Mouse (Mus musculus) hindbrain, embryonic 16.5 days (tissue): Measurements from ENCODE around the gene Nos1. TPM values are rescaled to one million over a fixed set of nuclear protein-coding genes. Genes with fewer than 3 reads are reported as not detected.
A peak's percentile ranks its signal among the peaks of the same experiment; 100 is the strongest.

Source experiments
- ATAC-seq: fragments of 200-750 bp; cut with Nextera tagmentation; 2 replicates; pipeline ENCODE4 v1.8.0; 2017; ENCODE audit warnings: moderate TSS enrichment, moderate library complexity
- H3K27ac ChIP-seq: fragments of 300-500 bp; sonication (generic); 2 replicates; pipeline ENCODE4 v1.5.1; 2014; ENCODE audit warnings: low read depth, mild to moderate bottlenecking, control low read depth, low read length, moderate library complexity
- H3K27me3 ChIP-seq: fragments of 300-500 bp; sonication (generic); replicated peaks from 2 replicates; pipeline ENCODE4 v1.6.1; 2014; ENCODE audit warnings: low read length; ENCODE audit not compliant: control insufficient read depth, insufficient read depth
- H3K36me3 ChIP-seq: fragments of 300-500 bp; sonication (generic); 2 replicates; pipeline ENCODE4 v1.6.1; 2014; ENCODE audit warnings: mild to moderate bottlenecking, low read length, moderate library complexity, mixed read lengths; ENCODE audit not compliant: control insufficient read depth, insufficient read depth
- H3K4me1 ChIP-seq: fragments of 300-500 bp; sonication (generic); 2 replicates; pipeline ENCODE4 v1.6.1; 2014; ENCODE audit warnings: low read depth, low read length; ENCODE audit not compliant: control insufficient read depth, insufficient read depth
- H3K4me2 ChIP-seq: fragments of 300-500 bp; sonication (generic); 2 replicates; pipeline ENCODE4 v1.6.1; 2014; ENCODE audit warnings: mild to moderate bottlenecking, low read length, control low read depth, moderate library complexity
- H3K4me3 ChIP-seq: fragments of 300-500 bp; sonication (generic); 2 replicates; pipeline ENCODE4 v1.5.1; 2014; ENCODE audit warnings: mild to moderate bottlenecking, low read length, control low read depth, moderate library complexity
- H3K9ac ChIP-seq: fragments of 300-500 bp; sonication (generic); 2 replicates; pipeline ENCODE4 v1.6.1; 2014; ENCODE audit warnings: low read depth, mild to moderate bottlenecking, control low read depth, low read length, moderate library complexity
- H3K9me3 ChIP-seq: fragments of 300-500 bp; sonication (generic); 2 replicates; pipeline ENCODE4 v1.6.1; 2014; ENCODE audit warnings: mild to moderate bottlenecking, low read length, moderate library complexity; ENCODE audit not compliant: control insufficient read depth
- WGBS: fragments of 180-500 bp; shearing (Covaris S2); extraction: QIAGEN DNeasy Blood & Tissue Kit; methylation state at CpG from one replicate; pipeline ENCODE4 v1.1.7; 2014; 5-methylcytosine and 5-hydroxymethylcytosine counted together
- polyA plus RNA-seq: library from polyadenylated mRNA; unstranded; fragments of >200 nt; fragmentation: Nextera tagmentation; extraction: Ambion mirVana; gene quantifications from 2 replicates; pipeline ENCODE4 v1.2.1, GENCODE M21; 2015

Nos1 gene
- polyA plus RNA-seq, 1 experiment from 2014 or later = 2.8 TPM

DNA sequence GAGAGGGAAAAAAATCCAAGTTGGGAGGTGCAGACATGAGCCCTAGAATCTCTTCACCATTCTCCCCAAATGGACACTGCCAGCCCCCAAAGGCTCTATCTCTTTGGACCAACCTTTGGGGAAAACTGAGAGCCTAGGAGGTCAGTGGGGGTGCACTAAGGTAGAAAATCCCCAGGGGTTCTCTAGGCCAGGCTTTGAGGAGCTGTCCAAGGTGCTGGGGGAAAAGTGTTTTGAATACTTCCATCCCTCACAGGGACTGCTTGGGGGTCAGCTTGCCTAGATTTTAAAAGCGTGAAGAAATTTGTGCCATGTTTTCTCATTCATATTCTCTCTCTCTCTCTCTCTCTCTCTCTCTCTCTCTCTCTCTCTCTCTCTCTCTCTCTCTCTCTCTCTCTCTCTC, 63.8 kb downstream of the Nos1 start:
- Histone ChIP-seq H3K4me3 (no peak overlapping the region), H3K27ac (no peak overlapping the region), H3K4me1 (peaks cover 21% of the 10 kb centered on the region), H3K9me3 (no peaks in the 10 kb centered on the region), H3K27me3 (peaks cover 26% of the 10 kb centered on the region), H3K9ac (no peak overlapping the region), H3K4me2 (no peak overlapping the region), H3K36me3 (no peaks in the 10 kb centered on the region)
- WGBS = 18% methylated on average over 1 of the region's 1 CpGs
- ATAC-seq = no peak

DNA sequence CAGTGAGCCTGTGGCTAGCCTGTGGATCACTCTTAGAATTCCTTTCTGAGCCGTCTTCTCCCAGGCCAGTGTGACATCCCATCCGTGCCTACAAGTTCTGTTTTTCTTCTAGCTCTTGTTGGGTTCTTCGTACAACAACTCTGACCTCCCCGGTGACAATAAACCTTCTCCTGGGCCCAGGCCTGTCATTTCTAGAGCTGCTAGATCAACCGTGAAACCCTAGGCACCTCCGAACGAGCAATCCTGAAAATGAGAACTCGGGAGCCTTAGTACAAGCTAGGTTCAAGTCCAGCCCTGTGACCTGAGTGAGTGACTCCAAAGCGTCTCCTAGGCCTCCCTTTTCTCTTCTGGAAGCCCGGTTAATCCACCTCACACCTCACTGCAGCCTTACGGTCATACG, 69.6 kb downstream of the Nos1 start:
- Histone ChIP-seq H3K4me1 (no peaks in the 10 kb centered on the region), H3K4me3 (no peak overlapping the region), H3K36me3 (no peaks in the 10 kb centered on the region), H3K27me3 (no peaks in the 10 kb centered on the region; the same call in 1 of the 2 replicates), H3K4me2 (no peak overlapping the region), H3K9me3 (no peaks in the 10 kb centered on the region), H3K27ac (no peak overlapping the region), H3K9ac (no peak overlapping the region)
- ATAC-seq = no peak
- WGBS = 82% methylated on average over 12 of the region's 12 CpGs

- Histone ChIP-seq H3K9me3 (no peaks in the 10 kb centered on the region), H3K36me3 (no peaks in the 10 kb centered on the region), H3K4me1 (no peaks in the 10 kb centered on the region), H3K27me3 (no peaks in the 10 kb centered on the region), H3K9ac (no peak overlapping the region), H3K4me2 (no peak overlapping the region), H3K4me3 (no peak overlapping the region), H3K27ac (no peak overlapping the region)
- no peak for ATAC-seq
- WGBS = 78% methylated on average over 10 of the region's 10 CpGs
Observed at GRCm38 (mm10) chr5:117853741-117854140, 72.9 kb downstream of the Nos1 start.

GRCm38 (mm10) chr5:117864588-117865300, 83.9 kb downstream of the Nos1 start:
- peak overlapping the region; percentile 27; the same call in 1 of the 2 replicates for H3K9ac ChIP-seq

DNA sequence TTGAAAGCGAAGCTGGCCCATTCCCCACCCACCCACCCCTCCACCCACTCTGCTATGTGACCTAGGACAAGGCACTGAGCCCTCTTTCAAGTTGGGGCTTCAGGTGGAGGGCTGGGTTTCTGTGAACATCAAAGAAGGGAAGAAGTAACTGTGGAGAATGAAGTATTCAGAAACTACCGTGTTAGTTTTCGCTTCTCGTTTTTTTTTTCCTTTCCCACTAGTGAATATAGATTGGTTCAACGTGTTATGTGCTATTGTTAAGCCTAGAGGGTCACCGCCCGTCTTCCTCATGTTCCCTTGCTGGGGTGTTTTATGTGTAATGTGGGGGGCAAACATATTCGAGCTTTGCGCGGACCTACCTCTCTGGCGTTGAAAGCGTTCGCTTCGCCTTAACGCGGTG, 85.0 kb downstream of the Nos1 start:
- Histone ChIP-seq H3K4me3 (no peak overlapping the region), H3K4me1 (peaks cover 6% of the 10 kb centered on the region; the same call in 1 of the 2 replicates), H3K4me2 (no peak overlapping the region), H3K27me3 (no peaks in the 10 kb centered on the region), H3K9ac (no peak overlapping the region), H3K36me3 (no peaks in the 10 kb centered on the region), H3K9me3 (no peaks in the 10 kb centered on the region), H3K27ac (no peak overlapping the region)
- WGBS = 73% methylated on average over 16 of the region's 16 CpGs
- no peak for ATAC-seq

More at GRCm38 (mm10) chr5:117864588-117865300, 83.9 kb downstream of the Nos1 start:
- peak; percentile 74 for ATAC-seq
- no peak overlapping the region; the same call in 1 of the 2 replicates for H3K4me2 ChIP-seq
- H3K4me1 ChIP-seq = peaks cover 6% of the 10 kb centered on the region; the same call in 1 of the 2 replicates
- no peaks in the 10 kb centered on the region for H3K36me3 ChIP-seq
- H3K9me3 ChIP-seq = no peaks in the 10 kb centered on the region
- no peak overlapping the region for H3K4me3 ChIP-seq
- 10% methylated on average over 11 of the region's 13 CpGs for WGBS
- no peak overlapping the region for H3K27ac ChIP-seq
- H3K27me3 ChIP-seq = no peaks in the 10 kb centered on the region

DNA sequence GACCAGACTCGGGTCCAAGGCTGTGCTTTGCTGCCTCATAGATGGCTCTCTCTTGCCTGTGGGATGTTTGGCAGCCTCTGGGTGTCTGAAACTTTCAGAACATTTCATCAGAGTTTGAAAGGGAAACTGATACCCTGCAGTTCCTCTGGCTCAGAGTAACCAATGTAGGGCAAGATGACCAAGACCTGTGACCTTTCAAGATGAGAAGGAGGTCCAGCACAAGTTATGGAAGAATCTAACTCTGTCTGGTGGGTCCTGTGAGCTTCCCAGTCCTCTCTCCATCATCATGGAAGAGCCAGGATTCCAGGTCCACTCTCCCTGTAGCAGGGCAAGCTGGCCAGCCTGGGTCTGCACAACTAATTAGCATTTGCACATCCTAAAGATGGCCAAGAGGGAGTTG, 90.8 kb downstream of the Nos1 start:
- 79% methylated on average over 1 of the region's 1 CpGs for WGBS
- no peaks in the 10 kb centered on the region for H3K36me3 ChIP-seq
- no peak for ATAC-seq

DNA sequence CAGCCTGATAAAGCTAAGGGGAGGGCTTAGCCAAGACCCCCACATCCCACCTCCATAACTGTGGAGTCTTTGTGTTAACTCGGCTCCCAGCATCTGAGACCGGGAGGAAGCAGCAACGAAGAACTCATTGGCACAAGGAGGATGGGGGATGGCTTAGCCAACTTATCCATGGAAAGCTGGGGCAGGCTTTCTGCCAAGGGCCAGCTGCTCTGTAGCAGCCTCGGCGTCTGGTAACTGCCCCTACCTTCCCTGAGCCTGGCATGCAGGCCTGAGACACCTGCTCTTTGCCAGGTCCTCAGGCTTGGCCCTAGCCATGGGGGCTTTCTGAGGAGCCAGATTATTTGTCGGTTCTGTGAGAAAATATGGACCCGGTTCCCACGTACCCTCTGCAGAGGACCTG, 93.0 kb downstream of the Nos1 start:
- Histone ChIP-seq H3K36me3 (no peaks in the 10 kb centered on the region), H3K9ac (no peak overlapping the region), H3K9me3 (no peaks in the 10 kb centered on the region), H3K4me1 (no peaks in the 10 kb centered on the region), H3K4me2 (no peak overlapping the region), H3K4me3 (no peak overlapping the region), H3K27ac (no peak overlapping the region), H3K27me3 (no peaks in the 10 kb centered on the region)
- 62% methylated on average over 8 of the region's 8 CpGs for WGBS
- 0 out of 2 replicates have a peak, but pooled peaks have one; percentile 34 for ATAC-seq

More for the DNA sequence above, 90.8 kb downstream of the Nos1 start:
- no peak overlapping the region for H3K4me2 ChIP-seq
- no peak overlapping the region for H3K27ac ChIP-seq
- no peaks in the 10 kb centered on the region for H3K9me3 ChIP-seq
- H3K27me3 ChIP-seq = no peaks in the 10 kb centered on the region
- no peak overlapping the region for H3K9ac ChIP-seq
- no peak overlapping the region for H3K4me3 ChIP-seq
- H3K4me1 ChIP-seq = no peaks in the 10 kb centered on the region

DNA sequence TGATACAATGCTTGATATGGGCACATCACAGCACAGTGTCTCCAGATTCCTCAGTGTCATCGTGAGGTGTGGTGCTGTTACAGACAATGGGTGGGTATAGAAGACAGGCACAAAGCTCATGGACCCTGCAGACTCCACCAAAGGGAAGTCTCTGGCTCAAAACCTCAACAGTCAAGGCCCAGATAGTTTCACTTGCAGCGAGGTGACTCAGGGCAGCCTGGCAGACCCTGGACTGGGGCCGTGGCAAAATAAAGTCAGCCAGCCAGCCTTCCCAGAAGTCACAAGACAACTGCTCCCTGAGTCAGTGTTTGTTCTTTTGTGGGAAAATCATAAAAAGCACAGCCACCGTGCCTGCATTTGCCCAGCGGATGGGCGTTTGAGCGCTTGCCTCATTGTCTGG, 93.4 kb downstream of the Nos1 start:
- 0 out of 2 replicates have a peak, but pooled peaks have one; percentile 17 for ATAC-seq
- Histone ChIP-seq H3K4me2 (no peak overlapping the region), H3K27me3 (no peaks in the 10 kb centered on the region), H3K27ac (no peak overlapping the region), H3K4me3 (no peak overlapping the region), H3K9ac (no peak overlapping the region), H3K36me3 (no peaks in the 10 kb centered on the region), H3K4me1 (no peaks in the 10 kb centered on the region), H3K9me3 (no peaks in the 10 kb centered on the region)
- 77% methylated on average over 7 of the region's 7 CpGs for WGBS

DNA sequence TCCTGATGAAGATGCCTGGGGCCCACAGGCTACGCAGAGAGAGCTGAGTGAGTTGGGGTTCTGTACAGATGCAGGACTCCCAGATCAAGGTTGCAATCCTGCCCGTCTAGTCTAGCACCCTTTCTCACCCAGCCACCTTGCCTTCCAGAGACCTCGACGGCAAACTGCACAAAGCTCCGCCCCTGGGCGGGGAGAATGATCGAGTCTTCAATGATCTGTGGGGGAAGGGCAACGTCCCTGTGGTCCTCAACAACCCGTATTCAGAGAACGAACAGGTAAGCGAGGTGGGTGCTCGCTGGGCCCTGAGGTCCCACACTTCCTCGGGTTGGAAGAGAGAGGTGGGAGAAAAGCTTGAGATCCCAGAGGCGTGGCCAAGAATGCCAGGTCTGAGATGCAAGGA, 98.3 kb downstream of the Nos1 start:
- no peaks in the 10 kb centered on the region for H3K4me1 ChIP-seq
- H3K4me2 ChIP-seq = no peak overlapping the region
- no peaks in the 10 kb centered on the region for H3K27me3 ChIP-seq
- 46% methylated on average over 14 of the region's 14 CpGs for WGBS
- ATAC-seq = no peak
- no peaks in the 10 kb centered on the region for H3K36me3 ChIP-seq
- no peak overlapping the region for H3K4me3 ChIP-seq
- no peaks in the 10 kb centered on the region for H3K9me3 ChIP-seq
- H3K27ac ChIP-seq = no peak overlapping the region
- no peak overlapping the region for H3K9ac ChIP-seq
